Mouse (Mus musculus): ENCODE measurements around the gene Ube4b.

Ube4b gene

DNA sequence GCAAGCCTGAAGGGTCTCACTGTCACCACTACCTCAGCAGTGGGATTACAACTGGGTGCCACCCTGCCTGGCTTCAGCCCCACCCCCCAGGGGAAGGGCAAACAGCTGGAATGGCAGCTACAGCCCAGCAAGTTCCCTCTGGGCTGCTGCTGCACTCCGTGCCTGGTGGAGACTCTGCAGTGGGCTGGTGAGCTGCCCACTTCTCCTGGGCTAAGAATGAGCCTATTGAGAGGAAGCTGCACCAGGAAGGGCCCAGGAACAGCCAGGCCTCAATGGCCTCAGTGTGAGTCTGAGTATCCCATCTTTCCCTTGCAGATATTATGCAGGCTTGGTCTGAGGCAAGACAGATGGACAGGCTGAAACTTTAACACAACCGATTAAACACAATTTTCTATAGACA is 88.4 kb downstream of the Ube4b start:
- no peak for DNase-seq (ENCODE audit: low read depth)

DNA sequence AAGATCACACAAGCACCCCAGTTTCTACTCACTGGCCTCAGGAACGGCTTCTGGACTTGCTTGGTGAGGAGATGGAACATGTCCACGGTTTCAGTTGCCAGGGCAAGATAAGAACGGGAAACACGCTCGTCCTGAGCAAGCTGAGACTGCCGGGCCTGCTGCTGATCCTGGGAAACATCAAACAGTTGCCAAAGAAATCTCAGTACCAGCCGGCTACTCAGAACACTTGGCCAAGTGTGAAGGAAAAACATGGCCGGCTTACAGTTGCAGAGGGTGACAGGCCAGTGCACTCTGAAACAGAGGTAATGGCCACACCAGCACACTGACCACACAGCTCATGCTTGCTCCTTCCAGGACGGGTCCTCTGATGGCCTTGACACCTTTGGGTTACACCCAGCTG is 89.2 kb downstream of the Ube4b start:
- no peak for DNase-seq (ENCODE audit: low read depth)

- DNase-seq (ENCODE audit: low read depth) = no peak
These were observed 90.2 kb downstream of the Ube4b start for GRCm38 (mm10) chr4:149336302-149336701.

GRCm38 (mm10) chr4:149334881-149335280 is 91.7 kb downstream of the Ube4b start:
- DNase-seq (ENCODE audit: low read depth) = no peak

- DNase-seq (ENCODE audit: low read depth) = no peak
These were observed 93.8 kb downstream of the Ube4b start for GRCm38 (mm10) chr4:149332726-149333125.

- no peak for DNase-seq (ENCODE audit: low read depth)
These were observed 96.1 kb downstream of the Ube4b start for GRCm38 (mm10) chr4:149330495-149330894.

DNA sequence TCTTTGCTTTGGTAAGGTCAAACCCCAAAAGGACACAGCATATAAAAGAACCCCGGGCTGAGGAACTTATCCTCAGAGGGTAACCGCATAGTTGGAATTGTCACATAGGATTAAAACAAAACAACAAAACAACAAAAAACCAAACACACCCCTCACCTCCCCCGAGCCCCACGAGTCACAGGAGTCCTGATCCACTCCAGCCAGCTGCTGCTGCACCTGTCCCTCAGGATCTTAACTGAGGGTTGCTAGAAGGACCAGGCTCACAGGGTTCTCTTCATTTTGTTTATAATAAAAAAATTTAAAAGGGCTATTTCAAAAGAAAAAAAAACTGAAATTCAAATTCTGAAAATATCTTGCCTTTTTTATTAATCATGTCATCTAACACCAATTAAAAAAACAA is 97.8 kb downstream of the Ube4b start:
- no peak for DNase-seq (ENCODE audit: low read depth)

DNA sequence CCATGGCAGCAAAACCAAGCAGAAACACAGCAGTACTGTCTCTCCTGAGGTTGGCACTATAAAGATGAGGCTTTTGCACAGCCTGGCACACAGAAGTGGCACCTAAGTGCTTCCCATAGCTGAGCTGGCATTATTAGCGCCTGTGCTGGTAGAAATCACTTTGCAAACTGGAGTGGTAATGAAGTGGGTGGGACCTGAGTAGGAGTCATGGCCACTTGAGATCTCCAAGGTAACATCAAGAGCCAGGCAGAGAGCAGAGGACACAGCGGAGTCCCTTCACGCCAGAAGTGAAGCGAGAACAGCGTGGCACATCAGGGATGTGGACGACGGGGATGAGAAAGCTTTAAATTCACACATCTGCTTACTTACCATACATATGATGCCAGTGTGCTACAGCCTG is 99.3 kb downstream of the Ube4b start:
- DNase-seq (ENCODE audit: low read depth) = no peak

DNA sequence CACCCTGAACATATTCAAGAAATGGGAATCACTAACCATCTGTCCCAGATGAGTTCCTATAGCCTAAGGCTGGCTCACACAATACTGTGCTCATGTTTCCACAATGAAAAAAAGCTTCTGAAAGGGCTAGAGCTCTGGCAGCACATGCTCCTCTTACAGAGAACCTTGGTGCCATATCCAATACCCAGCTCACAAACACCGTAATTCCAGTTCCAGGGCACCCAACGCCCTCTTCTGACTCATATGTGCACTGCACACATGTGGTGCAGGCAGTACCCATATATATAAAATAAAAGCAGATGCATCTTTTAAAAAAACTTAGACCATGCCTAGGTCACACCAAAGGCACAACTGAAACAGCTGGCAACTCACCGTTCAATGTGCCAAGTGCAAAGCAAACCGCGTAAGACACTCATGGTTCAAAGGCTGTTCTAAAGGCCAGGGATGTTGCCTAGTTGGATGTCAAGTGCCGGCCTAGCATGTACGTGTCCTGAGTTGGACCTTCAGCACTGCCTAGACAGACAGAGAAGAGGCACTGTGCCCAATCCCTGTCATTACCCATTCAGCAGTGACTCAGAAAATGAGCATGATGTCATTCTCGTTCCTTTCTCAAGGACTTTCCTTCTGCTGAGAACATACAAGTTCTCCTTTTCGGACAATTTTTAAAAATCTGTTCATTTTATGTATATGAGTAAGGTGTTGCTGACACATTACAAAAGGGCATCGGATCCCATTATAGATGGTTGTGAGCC is 101.0 kb downstream of the Ube4b start:
- peak; percentile 51 for DNase-seq (ENCODE audit: low read depth)

- no peak for DNase-seq (ENCODE audit: low read depth)
These were observed 102.8 kb downstream of the Ube4b start for GRCm38 (mm10) chr4:149323730-149324129.

DNA sequence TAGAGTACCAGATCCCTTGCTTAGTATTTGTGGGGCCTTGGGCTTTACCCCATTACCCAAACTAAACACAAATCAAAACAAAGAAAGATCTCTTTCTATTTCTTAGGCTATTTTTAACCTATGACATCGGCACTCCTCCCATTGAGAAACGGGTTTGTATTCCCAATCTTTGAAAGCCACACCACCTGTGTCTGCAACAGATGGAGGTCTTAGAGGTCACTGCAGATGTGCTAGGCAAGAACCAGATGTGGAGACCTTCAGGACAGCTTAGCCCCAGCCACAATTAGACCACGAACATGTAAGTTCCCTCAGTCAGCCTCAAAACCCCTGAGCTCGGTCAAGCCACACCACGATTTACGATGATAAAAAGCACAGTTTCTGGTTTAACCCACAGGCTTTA is 103.8 kb downstream of the Ube4b start:
- DNase-seq (ENCODE audit: low read depth) = peak; percentile 47

DNA sequence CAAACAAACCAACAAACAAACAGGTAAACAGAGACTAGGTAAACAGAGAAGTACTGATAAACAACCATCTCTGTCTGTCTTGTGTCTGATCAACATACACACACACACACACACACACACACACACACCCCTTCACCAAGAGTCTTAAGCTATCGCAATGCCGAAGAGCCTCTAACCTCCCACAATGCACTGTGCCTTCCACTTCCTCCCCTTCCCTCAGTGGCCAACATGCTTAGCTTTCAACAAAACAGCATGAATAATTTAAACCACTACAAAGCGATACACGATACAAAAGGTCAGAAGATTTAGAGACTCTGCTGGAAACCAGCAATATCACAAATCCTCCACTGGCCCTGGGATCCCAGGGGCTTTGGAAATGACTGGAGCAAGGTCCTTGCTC is 104.3 kb downstream of the Ube4b start:
- peak; percentile 54 for DNase-seq (ENCODE audit: low read depth)

DNA sequence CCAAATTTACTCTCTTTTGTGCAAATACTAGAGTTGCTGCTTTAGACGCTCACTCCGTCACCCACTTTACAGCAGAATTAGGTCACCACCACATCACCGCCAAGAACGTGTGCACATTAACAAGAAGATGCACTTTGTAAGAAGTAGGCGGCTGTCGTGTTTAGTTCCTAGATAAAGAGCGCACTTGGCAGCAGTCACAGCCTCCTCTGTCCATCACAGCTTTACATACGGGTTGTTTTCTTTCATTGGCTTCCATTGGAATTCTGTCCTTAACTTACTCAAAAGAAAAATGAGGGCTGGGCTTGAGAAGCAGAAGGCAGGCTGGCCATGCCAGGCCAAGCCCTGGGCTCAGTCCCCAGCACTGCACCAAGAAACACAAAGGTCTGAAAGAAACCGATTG is 107.5 kb downstream of the Ube4b start:
- no peak for DNase-seq (ENCODE audit: low read depth)

GRCm38 (mm10) chr4:149317387-149317786 is 109.2 kb downstream of the Ube4b start:
- DNase-seq (ENCODE audit: low read depth) = no peak

- no peak for DNase-seq (ENCODE audit: low read depth)
These were observed 112.2 kb downstream of the Ube4b start for GRCm38 (mm10) chr4:149314275-149314837.

- DNase-seq (ENCODE audit: low read depth) = no peak
These were observed 112.8 kb downstream of the Ube4b start for GRCm38 (mm10) chr4:149313558-149314253.

- no peak for DNase-seq (ENCODE audit: low read depth)
These were observed 114.6 kb downstream of the Ube4b start for GRCm38 (mm10) chr4:149311996-149312395.

- DNase-seq (ENCODE audit: low read depth) = no peak
These were observed 118.1 kb downstream of the Ube4b start for GRCm38 (mm10) chr4:149308491-149308820.

GRCm38 (mm10) chr4:149307596-149308490 is 118.7 kb downstream of the Ube4b start, which contains the start of gene Kif1b:
Kif1b (minus strand) TSS chr4:149307693.
- DNase-seq (ENCODE audit: low read depth) = peak; percentile 95

DNA sequence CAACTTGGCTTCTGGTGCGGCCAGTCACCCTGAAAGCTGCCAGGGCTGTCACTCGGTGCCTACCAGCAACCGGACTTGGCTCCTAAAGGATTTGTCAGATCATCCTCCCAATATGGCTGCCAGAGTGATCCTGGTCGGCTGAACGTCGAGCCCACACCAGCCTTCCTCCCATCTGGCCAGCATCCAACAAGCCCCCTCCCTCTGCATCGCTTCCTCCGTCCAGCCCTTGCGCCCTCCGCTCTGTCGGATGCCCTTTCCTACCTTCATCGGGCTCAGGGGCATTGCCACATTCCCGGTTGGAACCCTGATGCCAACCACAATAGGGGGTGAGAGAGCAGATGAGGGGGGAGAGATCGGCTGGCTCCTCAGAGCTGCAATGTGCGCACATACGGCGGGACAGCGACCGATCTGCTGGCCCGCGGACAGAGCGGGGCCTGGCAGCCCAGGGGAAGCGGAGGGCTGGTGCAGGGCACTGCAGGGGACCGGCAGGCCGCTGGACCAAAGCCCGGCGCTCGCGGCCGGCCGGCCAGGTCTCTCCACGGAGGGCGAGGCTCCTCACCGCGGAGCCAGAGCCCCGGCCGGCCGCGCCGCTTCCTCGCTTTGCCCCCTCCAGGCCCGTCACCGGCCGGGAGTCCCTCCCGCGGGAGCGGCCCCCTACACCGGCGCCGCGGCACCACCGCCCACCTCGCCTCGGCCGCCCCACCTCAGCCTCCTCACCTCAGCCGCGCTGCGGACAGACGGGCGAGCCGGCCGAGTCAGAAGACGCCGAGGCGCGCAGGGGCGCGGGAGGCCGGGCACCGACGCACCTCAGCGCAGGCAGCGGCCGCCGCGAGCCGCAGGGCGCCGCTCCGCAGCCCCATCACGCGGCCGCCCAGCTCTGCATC is 119.6 kb downstream of the Ube4b start:
- peak; percentile 55 for DNase-seq (ENCODE audit: low read depth)

Measured in 416B (cell line).